Mouse (Mus musculus): ENCODE data around the gene Dhx37. TPM values are rescaled to one million over a fixed set of nuclear protein-coding genes. Genes with fewer than 3 reads are reported as not detected.
"Not testable (repeated sequence)": the region's sequence is repeated elsewhere in the genome, so short reads cannot be mapped to it uniquely, and the experiment has no call there.

The Dhx37 gene
- polyA plus RNA-seq, 1 experiment from 2014 or later: 10.2 TPM

DNA sequence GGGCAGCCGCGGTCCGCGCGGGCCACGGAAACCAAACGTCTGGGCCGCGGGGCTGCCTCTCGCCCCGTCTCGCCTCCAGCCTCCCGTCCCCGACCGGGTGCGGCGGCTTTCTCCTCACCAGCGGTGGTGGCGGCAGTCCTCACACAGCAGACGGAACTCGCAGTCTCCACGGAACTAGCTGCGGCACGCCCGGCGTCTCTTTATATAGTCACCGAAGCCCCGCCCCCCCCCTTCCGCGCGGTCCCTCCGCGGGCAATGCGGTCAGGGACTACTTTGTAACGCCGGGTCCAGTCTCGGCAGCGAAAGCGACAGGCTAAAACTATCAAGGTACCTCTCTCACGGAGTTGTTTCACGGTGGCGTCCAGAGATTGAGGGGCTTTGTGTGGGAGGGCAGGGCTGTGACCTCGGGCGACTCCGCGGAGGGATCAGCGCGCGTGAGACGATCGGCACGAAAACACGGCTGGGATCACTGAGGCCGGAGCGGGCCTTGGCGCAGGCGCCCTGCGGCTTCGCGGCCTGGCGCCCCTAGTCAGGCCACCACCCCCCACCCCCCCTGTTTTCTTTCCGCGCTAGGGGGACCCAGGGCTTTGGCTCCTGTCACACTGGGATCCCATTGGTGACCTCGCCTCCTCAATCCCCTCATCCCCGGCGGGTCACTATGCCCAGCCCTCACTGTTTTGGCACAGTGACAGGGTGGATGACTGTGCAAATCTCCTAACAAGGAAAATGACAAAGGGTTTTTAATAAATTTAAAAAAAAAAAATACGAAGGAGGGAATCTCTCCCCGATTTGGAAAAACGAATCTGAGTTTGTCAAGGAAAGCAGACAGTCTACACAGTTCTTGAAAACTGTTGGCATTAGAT, 44.1 kb downstream of the Dhx37 start, which contains the start of gene Ubc:
Ubc (minus strand) TSS at position 624 of the 863 bp plus-strand sequence.
- H3K9ac ChIP-seq: peak within 1 kb of the TSS; percentile 98
- peak; percentile 82 for DNase-seq (ENCODE audit: low spot score)
- ATAC-seq (ENCODE audit: low FRiP score): peak; percentile 68
- H3K4me2 ChIP-seq (replicated peaks): peak within 1 kb of the TSS; percentile 97
- peaks cover 13% of the 10 kb centered on the region for H3K36me3 ChIP-seq (replicated peaks; ENCODE audit: control insufficient read depth, insufficient read depth)
- no peaks in the 10 kb centered on the region for H3K9me3 ChIP-seq (ENCODE audit: control insufficient read depth, low read length)
- peak within 1 kb of the TSS; percentile 99 for H3K4me3 ChIP-seq (replicated peaks; ENCODE audit: low read length)
- H3K4me1 ChIP-seq (replicated peaks; ENCODE audit: control insufficient read depth, insufficient read depth, low read length): peaks cover 40% of the 10 kb centered on the region
- H3K27me3 ChIP-seq (ENCODE audit: control insufficient read depth, insufficient read depth, low read length): no peaks in the 10 kb centered on the region
- WGBS: under 1% methylated on average over 55 of the region's 69 CpGs
- H3K27ac ChIP-seq: peak within 1 kb of the TSS; percentile 100

GRCm38 (mm10) chr5:125389131-125389578, 44.8 kb downstream of the Dhx37 start, which contains the start of gene Gm10382:
Gene Gm10382, plus strand, starts transcription at chr5:125389322.
- peak within 1 kb of the TSS; percentile 98 for H3K9ac ChIP-seq
- no peaks in the 10 kb centered on the region for H3K9me3 ChIP-seq (ENCODE audit: control insufficient read depth, low read length)
- peak; percentile 22 for ATAC-seq (ENCODE audit: low FRiP score)
- peaks cover 19% of the 10 kb centered on the region for H3K36me3 ChIP-seq (replicated peaks; ENCODE audit: control insufficient read depth, insufficient read depth)
- DNase-seq (ENCODE audit: low spot score): peak; percentile 74
- peak within 1 kb of the TSS; percentile 97 for H3K4me2 ChIP-seq (replicated peaks)
- H3K4me1 ChIP-seq (replicated peaks; ENCODE audit: control insufficient read depth, insufficient read depth, low read length): peaks cover 40% of the 10 kb centered on the region
- H3K4me3 ChIP-seq (replicated peaks; ENCODE audit: low read length): peak within 1 kb of the TSS; percentile 99
- no peaks in the 10 kb centered on the region for H3K27me3 ChIP-seq (ENCODE audit: control insufficient read depth, insufficient read depth, low read length)
- WGBS: under 1% methylated on average over 41 of the region's 41 CpGs
- peak within 1 kb of the TSS; percentile 96 for H3K27ac ChIP-seq

GRCm38 (mm10) chr5:125388358-125389092, 45.4 kb downstream of the Dhx37 start:
- peak overlapping the region; percentile 98 for H3K9ac ChIP-seq
- peaks cover 34% of the 10 kb centered on the region for H3K4me1 ChIP-seq (replicated peaks; ENCODE audit: control insufficient read depth, insufficient read depth, low read length)
- WGBS: 31% methylated on average over 13 of the region's 13 CpGs
- H3K27ac ChIP-seq: no peak overlapping the region
- ATAC-seq (ENCODE audit: low FRiP score) (no peak), DNase-seq (ENCODE audit: low spot score) (no peak)
- peaks cover 26% of the 10 kb centered on the region for H3K36me3 ChIP-seq (replicated peaks; ENCODE audit: control insufficient read depth, insufficient read depth)
- no peaks in the 10 kb centered on the region for H3K27me3 ChIP-seq (ENCODE audit: control insufficient read depth, insufficient read depth, low read length)
- peak overlapping the region; percentile 97 for H3K4me2 ChIP-seq (replicated peaks)
- H3K9me3 ChIP-seq (ENCODE audit: control insufficient read depth, low read length): no peaks in the 10 kb centered on the region
- peak overlapping the region; percentile 99 for H3K4me3 ChIP-seq (replicated peaks; ENCODE audit: low read length)

DNA sequence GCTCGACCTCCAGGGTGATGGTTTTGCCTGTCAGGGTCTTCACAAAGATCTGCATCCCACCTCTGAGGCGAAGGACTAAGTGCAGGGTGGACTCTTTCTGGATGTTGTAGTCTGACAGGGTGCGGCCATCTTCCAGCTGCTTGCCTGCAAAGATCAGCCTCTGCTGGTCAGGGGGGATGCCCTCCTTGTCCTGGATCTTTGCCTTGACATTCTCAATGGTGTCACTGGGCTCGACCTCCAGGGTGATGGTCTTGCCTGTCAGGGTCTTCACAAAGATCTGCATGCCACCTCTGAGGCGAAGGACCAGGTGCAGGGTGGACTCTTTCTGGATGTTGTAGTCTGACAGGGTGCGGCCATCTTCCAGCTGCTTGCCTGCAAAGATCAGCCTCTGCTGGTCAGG, 46.6 kb downstream of the Dhx37 start:
- H3K27me3 ChIP-seq (ENCODE audit: control insufficient read depth, insufficient read depth, low read length); DNase-seq (ENCODE audit: low spot score); H3K27ac ChIP-seq; ATAC-seq (ENCODE audit: low FRiP score); H3K9ac ChIP-seq; H3K9me3 ChIP-seq (ENCODE audit: control insufficient read depth, low read length); H3K4me2 ChIP-seq (replicated peaks); H3K4me3 ChIP-seq (replicated peaks; ENCODE audit: low read length): not testable (repeated sequence)
- H3K4me1 ChIP-seq (replicated peaks; ENCODE audit: control insufficient read depth, insufficient read depth, low read length): peaks cover 24% of the 10 kb centered on the region
- peaks cover 28% of the 10 kb centered on the region for H3K36me3 ChIP-seq (replicated peaks; ENCODE audit: control insufficient read depth, insufficient read depth)
- WGBS: 85% methylated on average over 4 of the region's 6 CpGs

DNA sequence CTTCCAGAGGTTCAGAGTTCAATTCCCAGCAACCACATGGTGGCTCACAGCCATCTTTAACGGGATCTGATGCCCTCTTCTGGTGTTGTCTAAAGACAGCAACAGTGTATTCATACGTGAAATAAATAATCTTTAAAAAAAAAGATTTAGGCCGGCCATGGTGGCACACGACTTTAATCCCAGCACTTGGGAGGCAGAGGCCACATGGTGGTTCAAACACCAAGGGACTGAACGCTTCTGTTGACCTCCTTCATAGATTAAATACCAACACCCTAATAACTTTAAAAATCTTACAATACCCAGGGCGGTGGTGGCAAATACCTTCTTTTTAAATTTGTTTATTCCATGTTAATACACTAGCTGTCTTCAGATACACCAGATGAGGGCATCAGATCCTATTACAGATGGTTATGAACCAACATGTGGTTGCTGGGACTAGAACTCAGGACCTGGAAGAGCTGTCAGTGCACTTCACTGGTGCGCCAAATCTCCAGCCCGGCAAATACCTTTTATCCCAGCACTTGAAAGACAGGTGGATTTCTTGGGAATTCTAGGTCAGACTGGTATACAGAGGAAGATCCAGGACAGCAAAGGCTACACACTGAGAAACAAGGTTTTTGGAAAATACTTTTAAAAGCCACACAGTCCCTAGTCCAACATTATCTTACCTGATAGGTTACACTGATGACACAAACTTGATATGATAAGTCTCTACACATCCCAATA, 48.5 kb downstream of the Dhx37 start:
- no peaks in the 10 kb centered on the region for H3K27me3 ChIP-seq (ENCODE audit: control insufficient read depth, insufficient read depth, low read length)

GRCm38 (mm10) chr5:125384512-125385214, 49.3 kb downstream of the Dhx37 start:
- Histone ChIP-seq H3K27ac (no peak overlapping the region), H3K36me3 (replicated peaks; ENCODE audit: control insufficient read depth, insufficient read depth) (peaks cover 28% of the 10 kb centered on the region), H3K4me1 (replicated peaks; ENCODE audit: control insufficient read depth, insufficient read depth, low read length) (peaks cover 18% of the 10 kb centered on the region), H3K4me2 (replicated peaks) (no peak overlapping the region), H3K9me3 (ENCODE audit: control insufficient read depth, low read length) (no peaks in the 10 kb centered on the region), H3K27me3 (ENCODE audit: control insufficient read depth, insufficient read depth, low read length) (no peaks in the 10 kb centered on the region), H3K9ac (no peak overlapping the region), H3K4me3 (replicated peaks; ENCODE audit: low read length) (no peak overlapping the region)
- DNase-seq (ENCODE audit: low spot score) (no peak), ATAC-seq (ENCODE audit: low FRiP score) (no peak)
- 79% methylated on average over 2 of the region's 2 CpGs for WGBS

More for the DNA sequence above, 48.5 kb downstream of the Dhx37 start:
- Histone ChIP-seq H3K27ac (no peak overlapping the region), H3K36me3 (replicated peaks; ENCODE audit: control insufficient read depth, insufficient read depth) (peaks cover 28% of the 10 kb centered on the region), H3K9me3 (ENCODE audit: control insufficient read depth, low read length) (no peaks in the 10 kb centered on the region), H3K4me2 (replicated peaks) (peak overlapping the region; percentile 1; the same call in 1 of the 2 replicates), H3K9ac (no peak overlapping the region), H3K4me3 (replicated peaks; ENCODE audit: low read length) (no peak overlapping the region), H3K4me1 (replicated peaks; ENCODE audit: control insufficient read depth, insufficient read depth, low read length) (peaks cover 22% of the 10 kb centered on the region)
- ATAC-seq (ENCODE audit: low FRiP score) (no peak), DNase-seq (ENCODE audit: low spot score) (no peak)
- 77% methylated on average over 8 of the region's 8 CpGs for WGBS

DNA sequence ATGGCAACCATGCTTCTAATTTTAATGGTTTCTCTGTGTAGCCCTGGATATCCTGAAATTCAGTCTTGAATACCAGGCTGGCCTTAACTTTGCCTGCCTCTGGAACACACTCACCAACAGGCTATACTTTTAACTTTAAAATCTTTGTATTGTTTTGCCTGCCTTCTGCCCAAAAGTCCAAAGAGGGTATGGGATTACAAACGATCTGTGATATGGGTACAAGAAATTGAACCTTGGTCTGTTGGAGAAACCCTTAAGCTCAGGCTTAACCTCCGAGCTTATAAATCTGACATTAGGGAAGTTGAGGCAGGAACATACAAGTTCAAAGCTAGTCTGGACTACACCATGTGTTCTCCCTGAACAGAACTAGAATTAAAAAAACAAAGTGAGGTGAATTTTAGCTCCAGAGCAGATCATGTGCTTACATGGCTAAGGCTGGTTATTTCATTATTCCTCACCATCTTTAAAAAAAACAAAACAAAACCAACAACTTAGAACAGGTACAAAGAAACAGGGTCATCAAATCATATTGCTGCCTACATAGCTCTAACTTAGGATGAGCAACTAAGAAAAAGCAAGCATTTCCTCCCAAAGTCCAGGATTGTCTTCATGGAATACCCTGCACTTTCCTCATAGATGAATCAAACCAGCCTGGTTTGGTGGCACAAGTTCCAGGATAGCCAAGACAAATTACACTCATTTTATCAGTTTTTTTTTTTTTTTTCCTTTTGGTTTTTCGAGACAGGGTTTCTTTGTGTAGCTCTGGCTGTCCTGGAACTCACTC, 50.1 kb downstream of the Dhx37 start:
- H3K27me3 ChIP-seq (ENCODE audit: control insufficient read depth, insufficient read depth, low read length): no peaks in the 10 kb centered on the region
- WGBS: 79% methylated on average over 3 of the region's 3 CpGs
- H3K9me3 ChIP-seq (ENCODE audit: control insufficient read depth, low read length): no peaks in the 10 kb centered on the region
- DNase-seq (ENCODE audit: low spot score) (no peak), ATAC-seq (ENCODE audit: low FRiP score) (no peak)
- peaks cover 28% of the 10 kb centered on the region for H3K36me3 ChIP-seq (replicated peaks; ENCODE audit: control insufficient read depth, insufficient read depth)
- H3K4me3 ChIP-seq (replicated peaks; ENCODE audit: low read length): no peak overlapping the region
- no peak overlapping the region for H3K27ac ChIP-seq
- H3K4me2 ChIP-seq (replicated peaks): no peak overlapping the region
- peaks cover 18% of the 10 kb centered on the region for H3K4me1 ChIP-seq (replicated peaks; ENCODE audit: control insufficient read depth, insufficient read depth, low read length)
- no peak overlapping the region for H3K9ac ChIP-seq

Data from hindbrain, embryonic 14.5 days (tissue).